Mouse (Mus musculus): ENCODE measurements around the gene Cptp. TPM values are rescaled to one million over a fixed set of nuclear protein-coding genes. Genes with fewer than 3 reads are reported as not detected.

The Cptp gene
- total RNA-seq, 2 experiments from 2014 or later: 29.2 to 31.7 TPM

- DNase-seq (ENCODE audit: low spot score in 2 of 2): no peak
- Histone ChIP-seq H3K27ac (peak overlapping the region; percentile 89), H3K4me3 (peak overlapping the region; percentile 91)
- TF ChIP-seq CTCF (conservative IDR thresholded peaks at IDR 0.05): no peak
Measured at GRCm38 (mm10) chr4:155847591-155848352, 21.5 kb downstream of the Cptp start.

GRCm38 (mm10) chr4:155846871-155847578 lies 22.2 kb downstream of the Cptp start, which contains the start of gene Dvl1:
Gene Dvl1 (plus strand): TSS chr4:155847402.
- peak; percentile 60 for TF ChIP-seq CTCF (conservative IDR thresholded peaks at IDR 0.05)
- Histone ChIP-seq H3K4me3 (peak within 1 kb of the TSS; percentile 91), H3K27ac (peak within 1 kb of the TSS; percentile 97)
- DNase-seq (ENCODE audit: low spot score in 2 of 2): peak; percentile 92 to 97

GRCm38 (mm10) chr4:155843231-155843630 lies 26.0 kb downstream of the Cptp start:
- DNase-seq (ENCODE audit: low spot score in 2 of 2): no peak
- Histone ChIP-seq H3K27ac (no peak overlapping the region), H3K4me3 (no peak overlapping the region)
- TF ChIP-seq CTCF (conservative IDR thresholded peaks at IDR 0.05): no peak

- no peak overlapping the region for H3K27ac ChIP-seq
- no peak for TF ChIP-seq CTCF (conservative IDR thresholded peaks at IDR 0.05)
- no peak overlapping the region for H3K4me3 ChIP-seq
- DNase-seq (ENCODE audit: low spot score in 2 of 2): no peak
Measured at GRCm38 (mm10) chr4:155841651-155842270, 27.5 kb downstream of the Cptp start.

- Histone ChIP-seq H3K4me3 (peak overlapping the region; percentile 45), H3K27ac (peak overlapping the region; percentile 18; the same call in 1 of the 2 replicates)
- TF ChIP-seq CTCF (conservative IDR thresholded peaks at IDR 0.05): peak; percentile 57
- no peak for DNase-seq (ENCODE audit: low spot score in 2 of 2)
Measured at GRCm38 (mm10) chr4:155841003-155841454, 28.2 kb downstream of the Cptp start.

GRCm38 (mm10) chr4:155840076-155841002 lies 28.9 kb downstream of the Cptp start:
- Histone ChIP-seq H3K4me3 (peak overlapping the region; percentile 45), H3K27ac (peak overlapping the region; percentile 61)
- no peak for TF ChIP-seq CTCF (conservative IDR thresholded peaks at IDR 0.05)
- no peak for DNase-seq (ENCODE audit: low spot score in 2 of 2)

GRCm38 (mm10) chr4:155839483-155839910 lies 29.7 kb downstream of the Cptp start, which contains the start of gene Mxra8:
Gene Mxra8 (plus strand): TSS chr4:155839680.
- no peak for DNase-seq (ENCODE audit: low spot score in 2 of 2)
- Histone ChIP-seq H3K27ac (peak within 1 kb of the TSS; percentile 61), H3K4me3 (peak within 1 kb of the TSS; percentile 45; the same call in 1 of the 2 replicates)
- TF ChIP-seq CTCF (conservative IDR thresholded peaks at IDR 0.05): no peak

- no peak for TF ChIP-seq CTCF (conservative IDR thresholded peaks at IDR 0.05)
Measured at GRCm38 (mm10) chr4:155838187-155839153, 30.8 kb downstream of the Cptp start.

GRCm38 (mm10) chr4:155837404-155838010 lies 31.7 kb downstream of the Cptp start:
- no peak overlapping the region for H3K4me3 ChIP-seq
- H3K27ac ChIP-seq: peak overlapping the region; percentile 32; the same call in 1 of the 2 replicates
- no peak for TF ChIP-seq CTCF (conservative IDR thresholded peaks at IDR 0.05)
- DNase-seq (ENCODE audit: low spot score in 2 of 2): no peak

More at GRCm38 (mm10) chr4:155838187-155839153, 30.8 kb downstream of the Cptp start:
- H3K4me3 ChIP-seq: no peak overlapping the region
- no peak for DNase-seq (ENCODE audit: low spot score in 2 of 2)
- peak overlapping the region; percentile 39; the same call in 1 of the 2 replicates for H3K27ac ChIP-seq

- no peak overlapping the region for H3K4me3 ChIP-seq
- peak; percentile 74 to 80 for DNase-seq (ENCODE audit: low spot score in 2 of 2)
- H3K27ac ChIP-seq: peak overlapping the region; percentile 79
- TF ChIP-seq CTCF (conservative IDR thresholded peaks at IDR 0.05): peak; percentile 87
Measured at GRCm38 (mm10) chr4:155833836-155834235, 35.4 kb downstream of the Cptp start.
